Mouse (Mus musculus): ENCODE results near the gene Gm5105.

Gene Gm5105

GRCm38 (mm10) chr3:138067288-138067687, at the start of gene Gm5105:
Gm5105 (minus strand) TSS chr3:138067388.
- no peak for DNase-seq

GRCm38 (mm10) chr3:138116871-138117270, 49.7 kb upstream of the Gm5105 start:
- no peak for DNase-seq

- DNase-seq, result no peak
Measured at GRCm38 (mm10) chr3:138114106-138114505, 46.9 kb upstream of the Gm5105 start.

DNA sequence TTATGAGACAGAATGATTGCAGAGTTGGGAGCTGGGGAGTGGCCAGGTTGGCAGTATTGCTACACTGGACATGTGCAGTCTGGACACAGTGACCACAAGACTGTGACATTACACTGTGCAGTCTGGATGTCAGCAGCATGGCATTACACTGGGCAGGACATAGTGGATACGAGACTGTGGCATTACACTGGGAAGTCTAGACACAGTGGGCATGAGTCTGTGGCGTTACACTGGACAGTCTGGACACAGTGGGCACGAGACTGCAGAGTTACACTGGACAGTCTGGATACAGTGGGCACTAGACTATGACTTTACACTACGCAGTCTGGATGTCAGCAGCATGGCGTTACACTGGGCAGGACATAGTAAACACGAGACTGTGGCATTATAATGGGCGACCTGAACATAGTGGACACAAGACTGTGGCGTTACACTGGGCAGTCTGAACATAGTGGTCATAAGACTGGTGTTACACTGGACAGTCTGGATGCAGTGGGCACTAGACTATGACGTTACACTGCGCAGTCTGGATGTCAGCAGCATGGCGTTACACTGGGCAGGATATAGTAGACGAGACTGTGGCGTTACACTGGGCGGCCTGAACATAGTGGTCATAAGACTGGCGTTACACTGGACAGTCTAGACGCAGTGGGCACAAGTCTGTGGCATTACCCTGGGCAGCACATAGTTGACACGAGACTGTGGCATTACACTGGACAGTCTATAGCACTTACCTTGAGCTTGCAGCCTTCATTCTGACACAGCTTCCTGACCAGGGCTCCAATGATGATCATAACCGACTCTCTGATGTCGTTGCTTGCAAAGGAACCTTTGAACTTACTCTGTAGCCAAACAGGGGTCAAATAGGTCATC, 44.0 kb upstream of the Gm5105 start:
- DNase-seq, result no peak

GRCm38 (mm10) chr3:138106887-138107286, 39.7 kb upstream of the Gm5105 start:
- DNase-seq, result no peak

GRCm38 (mm10) chr3:138105056-138105455, 37.9 kb upstream of the Gm5105 start:
- no peak for DNase-seq

- no peak for DNase-seq
Measured at GRCm38 (mm10) chr3:138103690-138104089, 36.5 kb upstream of the Gm5105 start.

GRCm38 (mm10) chr3:138101936-138102335, 34.7 kb upstream of the Gm5105 start:
- DNase-seq, result no peak

DNA sequence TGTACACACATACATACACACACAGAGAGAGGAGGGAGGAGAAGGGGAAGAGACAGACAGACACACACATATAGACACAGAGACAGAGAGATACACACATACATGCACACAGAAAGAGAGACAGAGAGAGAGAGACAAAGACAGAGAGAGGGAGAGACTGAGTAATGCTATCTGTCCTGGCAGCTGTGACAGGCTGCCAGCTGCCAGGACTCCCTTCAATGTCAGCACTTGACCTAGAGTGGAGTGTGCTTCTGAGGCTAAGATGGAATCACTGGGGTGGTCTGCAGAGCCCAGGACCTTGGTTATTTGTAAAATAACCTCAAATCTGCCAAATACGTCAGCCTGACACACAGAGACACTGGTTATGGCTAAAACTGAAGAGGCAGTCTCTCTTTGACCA, 30.5 kb upstream of the Gm5105 start:
- no peak for DNase-seq

DNA sequence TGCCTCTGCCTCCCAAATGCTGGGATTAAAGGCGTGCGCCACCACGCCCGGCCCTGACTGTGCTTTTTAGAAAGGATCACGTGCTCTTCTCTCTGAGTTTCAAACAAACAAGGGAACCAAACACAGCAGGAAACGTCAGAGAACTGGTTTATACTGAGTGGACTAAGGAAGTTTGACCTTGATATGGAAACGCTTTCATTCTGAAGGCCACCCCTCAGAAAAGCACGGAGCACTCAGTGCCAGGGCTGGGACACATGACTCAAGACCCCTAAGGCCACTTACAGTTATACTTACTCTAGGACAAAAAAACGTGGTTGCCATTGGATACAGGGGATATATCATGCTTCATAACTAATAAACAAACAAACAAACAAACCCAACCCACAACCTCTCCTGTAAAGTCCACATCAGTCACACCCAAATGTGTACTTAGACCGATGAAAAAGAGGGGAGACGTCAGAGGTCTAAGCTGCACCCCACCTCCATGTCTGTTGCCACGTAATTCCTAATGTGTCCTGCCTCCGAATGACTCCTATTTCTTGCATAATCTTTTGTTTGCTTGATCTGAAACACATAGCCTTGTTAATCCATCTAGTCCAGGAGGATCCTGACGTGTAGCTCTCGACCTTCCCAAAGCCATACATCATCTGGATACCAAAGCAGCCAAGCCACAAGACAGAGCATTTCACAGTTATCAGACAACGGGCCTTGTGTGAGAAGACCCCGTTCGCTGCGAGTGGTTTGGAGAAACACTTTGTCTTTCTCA, 29.3 kb upstream of the Gm5105 start:
- no peak for DNase-seq

GRCm38 (mm10) chr3:138095718-138096117, 28.5 kb upstream of the Gm5105 start:
- DNase-seq, result peak in 1 of 2 experiments; percentile 8

- no peak for DNase-seq
Measured at GRCm38 (mm10) chr3:138095301-138095700, 28.1 kb upstream of the Gm5105 start.

- no peak for DNase-seq
Measured at GRCm38 (mm10) chr3:138083896-138084295, 16.7 kb upstream of the Gm5105 start.

- no peak for DNase-seq
Measured at GRCm38 (mm10) chr3:138083073-138083637, 16.0 kb upstream of the Gm5105 start.

GRCm38 (mm10) chr3:138078701-138079100, 11.5 kb upstream of the Gm5105 start:
- no peak for DNase-seq

DNA sequence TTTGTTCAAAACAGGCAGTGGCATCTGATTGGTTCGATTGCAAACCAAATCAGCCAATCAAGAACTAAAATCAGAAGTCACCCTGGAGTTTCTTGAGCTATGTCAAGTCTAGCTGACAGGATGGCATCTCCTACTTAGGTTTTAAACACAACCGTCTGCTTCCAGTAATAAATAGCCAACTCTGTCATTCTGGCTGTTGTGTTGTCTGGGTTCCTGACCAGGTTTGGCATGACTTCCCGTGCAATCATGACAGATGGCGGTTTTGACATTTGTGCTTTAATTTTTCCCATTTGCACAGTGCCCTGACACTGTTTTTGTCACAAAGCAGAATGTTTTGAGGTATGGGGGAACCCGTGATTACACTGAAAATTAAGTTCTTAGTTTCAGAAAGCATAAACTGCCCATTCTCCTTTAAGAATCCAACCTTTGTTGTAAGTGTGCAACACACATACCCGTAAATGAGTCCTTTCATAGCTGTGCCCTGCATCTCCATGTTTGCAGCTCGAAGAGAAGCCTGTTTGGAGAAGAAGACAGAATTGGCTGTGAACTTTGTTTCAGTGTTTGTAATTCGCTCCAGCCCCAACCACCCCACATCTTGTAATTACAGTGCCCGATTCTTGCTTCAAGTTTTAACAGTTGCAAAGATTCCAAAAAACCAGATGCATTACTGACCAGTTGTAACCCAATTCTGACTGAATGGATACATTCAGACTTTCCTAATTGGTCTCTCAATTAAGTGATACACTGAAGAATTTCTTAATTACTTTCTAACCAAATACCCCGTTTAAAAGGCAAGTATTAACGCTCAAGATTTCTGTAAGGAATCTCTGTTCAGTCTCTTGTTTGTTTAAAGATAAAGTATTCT, 10.5 kb upstream of the Gm5105 start:
- DNase-seq, result no peak

DNA sequence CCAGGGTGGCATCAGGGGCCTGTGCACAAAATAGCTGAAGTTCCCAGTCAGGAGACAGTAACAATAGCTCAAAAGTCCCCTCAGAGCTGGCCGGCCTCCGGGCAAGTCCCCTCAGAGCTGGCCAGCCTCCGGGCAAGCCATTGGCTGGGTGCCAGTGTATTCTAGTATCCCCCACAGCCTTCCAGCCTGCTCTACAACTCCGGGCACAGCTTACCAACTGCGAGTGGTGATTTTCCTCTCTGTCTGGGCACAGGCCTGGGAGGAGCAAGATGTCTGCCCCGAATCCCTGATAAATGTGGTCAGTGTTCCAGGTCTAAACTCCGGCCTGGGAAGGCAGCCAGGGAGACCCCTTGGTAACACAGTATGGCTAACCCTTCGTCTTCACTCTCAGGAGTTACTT, 8.0 kb upstream of the Gm5105 start:
- no peak for DNase-seq

GRCm38 (mm10) chr3:138074214-138074613, 7.0 kb upstream of the Gm5105 start:
- DNase-seq, result no peak

DNA sequence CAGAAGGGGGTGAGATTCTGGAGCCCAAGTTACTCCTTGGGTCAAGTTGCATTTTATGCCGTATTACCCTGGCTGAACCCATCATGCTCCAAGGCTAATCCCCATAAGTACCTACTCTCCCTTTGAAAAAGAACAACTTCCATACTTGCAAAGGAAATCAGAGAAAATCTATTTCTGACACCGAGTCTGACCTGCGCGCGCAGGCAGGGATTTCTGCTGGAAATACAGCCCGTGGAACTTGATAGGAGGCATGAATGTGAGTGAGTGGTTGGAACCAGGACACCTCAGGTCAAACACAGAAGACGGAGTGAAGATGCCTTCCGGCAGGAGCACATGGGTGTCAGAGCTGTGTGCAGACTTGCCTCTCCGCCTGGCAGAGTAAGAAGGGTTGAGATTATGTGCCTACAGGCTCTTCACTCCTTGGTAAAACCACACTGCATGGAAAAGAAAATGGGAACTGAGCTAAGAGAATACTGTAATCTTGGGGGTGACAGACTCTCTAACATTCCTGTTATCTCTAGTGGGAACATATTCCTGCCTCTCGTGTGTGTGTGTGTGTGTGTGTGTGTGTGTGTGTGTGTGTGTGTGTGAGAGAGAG, 4.4 kb upstream of the Gm5105 start:
- no peak for DNase-seq

DNA sequence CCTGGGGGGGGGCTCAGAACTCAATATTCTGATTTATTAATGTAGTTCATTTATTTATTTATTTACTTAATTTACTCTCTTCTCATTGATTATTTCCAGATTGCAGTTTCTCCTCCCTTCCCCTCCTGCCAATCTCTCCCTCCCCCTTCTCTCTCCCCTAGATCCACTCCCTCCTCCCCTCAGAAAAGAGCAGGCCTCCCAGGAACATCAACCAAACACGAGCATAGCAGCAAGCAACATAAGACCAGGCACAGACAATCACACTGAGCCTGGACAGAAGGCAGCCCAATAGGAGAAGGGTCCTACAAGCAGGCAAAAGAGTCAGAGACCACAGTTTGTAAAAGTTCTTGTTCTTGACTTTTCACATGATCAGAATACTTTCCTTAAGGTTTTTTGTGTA, 3.8 kb upstream of the Gm5105 start:
- DNase-seq, result no peak

DNA sequence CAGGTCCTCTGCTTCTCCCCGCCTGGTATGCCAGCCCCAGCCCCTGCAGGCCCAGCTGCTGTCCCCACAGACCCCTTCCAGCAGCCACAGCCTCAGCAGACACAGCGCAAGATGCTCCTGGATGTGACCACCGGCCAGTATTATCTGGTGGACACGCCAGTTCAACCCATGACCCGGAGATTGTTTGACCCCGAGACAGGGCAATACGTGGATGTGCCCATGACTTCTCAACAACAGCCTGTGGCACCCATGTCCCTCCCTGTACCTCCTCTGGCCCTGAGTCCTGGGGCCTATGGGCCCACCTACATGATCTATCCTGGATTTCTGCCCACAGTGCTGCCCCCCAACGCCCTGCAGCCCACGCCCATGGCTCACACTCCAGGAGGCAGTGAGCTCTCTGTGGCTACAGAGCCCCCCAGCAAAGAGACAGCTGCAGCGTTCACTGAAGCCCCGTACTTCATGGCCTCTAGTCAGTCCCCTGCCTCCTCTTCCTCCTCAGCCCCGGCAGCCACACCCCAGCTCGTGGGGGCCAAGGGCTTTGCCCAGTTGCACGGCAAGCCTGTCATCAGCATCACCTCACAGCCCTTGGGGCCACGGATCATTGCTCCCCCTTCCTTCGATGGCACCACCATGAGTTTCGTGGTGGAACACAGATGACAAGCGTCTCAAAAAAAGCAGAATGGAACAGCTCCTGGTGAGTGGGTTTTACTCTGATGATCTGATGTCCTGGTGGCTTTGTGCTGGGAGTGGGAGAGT, 2.7 kb upstream of the Gm5105 start:
- no peak for DNase-seq

- DNase-seq, result no peak
Measured at GRCm38 (mm10) chr3:138068103-138068502, 915 bp upstream of the Gm5105 start.
